Mouse (Mus musculus): ENCODE measurements at regions not wholly inside any gene's neighbourhood (a gene's known extent, or its start where the extent isn't known, plus 50 kb on each side); places are given as distances from the start of the nearest gene placed in this dataset.

GRCm38 (mm10) chr1:185598514-185598913 lies 143.9 kb downstream of the Slc30a10 start:
- TF ChIP-seq CTCF (IDR thresholded peaks at IDR 0.05; ENCODE audit: low read depth, low read length) (no peak), POLR2A (IDR thresholded peaks at IDR 0.05; ENCODE audit: insufficient read depth, low read length) (no peak), EP300 (IDR thresholded peaks at IDR 0.05; ENCODE audit: insufficient read depth, low read depth, low read length) (no peak)

All from ES-Bruce4 (cell line).